Comparison of ENCODE assay signal across 22 mouse cellular contexts in genomic region chr12:114299771-114300170, GRCm38 (mm10).
DNase-seq lines count a peak whose midpoint lies in the region; ATAC-seq lines count a peak whose summit lies in the region.
"Had no signal": no experiment of that assay in that cellular context is flagged by ENCODE, and none has a peak within 500 bp of the region (broad histone marks: within the 10 kb centered on the region; RNA-seq: fewer than 3 reads in every experiment).

No protein-coding gene starts in this region.

- ATAC-seq in CD4-positive, CD25-positive, alpha-beta regulatory T cell, adult 4 months: peak; percentile 76
- ATAC-seq in megakaryocyte, adult 5-6 weeks (ENCODE audit: poor library complexity, severe bottlenecking): peak; percentile 75
- no peak for ATAC-seq in hindbrain, embryonic 11.5 days (ENCODE audit: low FRiP score)
- ATAC-seq: forebrain, embryonic 14.5 days; hindbrain, postnatal 0 days had no signal

- peak; percentile 69 for DNase-seq in CD4-positive helper T cell, adult 2 months (ENCODE audit: low read depth, low spot score)
- DNase-seq in thymus, postnatal 0 days (ENCODE audit: low spot score): peak; percentile 53
- DNase-seq in retina, postnatal 1 day: no peak
- no peak for DNase-seq in hindbrain, embryonic 10.5 days (ENCODE audit: low spot score)
- no peak for DNase-seq in hindbrain, embryonic 11.5 days (ENCODE audit: low spot score)
- DNase-seq in left cerebral cortex, postnatal 25 days (ENCODE audit: low spot score in 2 of 2): no peak
- DNase-seq: adrenal gland, adult 2 months; cerebellum, adult 9-11 months; gastrocnemius, postnatal 25 days; heart, postnatal 4 days; kidney, adult 18-20 months; liver, embryonic 13.5 days; right cerebral cortex, adult 18-20 months had no signal

- no peak overlapping the region for H3K9ac ChIP-seq in hindbrain, embryonic 11.5 days (ENCODE audit: low read depth, low read length)
- H3K9ac ChIP-seq: embryonic facial prominence, embryonic 13.5 days; heart, embryonic 15.5 days; liver, embryonic 13.5 days; lung, embryonic 15.5 days had no signal

- intact Hi-C loops in left cerebral cortex, postnatal 25 days (cut with DNase I): no loop called here

- 84% methylated on average over 5 of the region's 5 CpGs for WGBS in hindbrain, embryonic 10.5 days
- 82% methylated on average over 5 of the region's 5 CpGs for WGBS in hindbrain, embryonic 11.5 days

- peaks cover 57% of the 10 kb centered on the region for H3K9me3 ChIP-seq in hindbrain, embryonic 10.5 days
- 0 out of 2 replicates have a peak, but pooled peaks cover 2% of the 10 kb centered on the region for H3K9me3 ChIP-seq in hindbrain, embryonic 11.5 days (ENCODE audit: control insufficient read depth, low read length)
- H3K9me3 ChIP-seq: liver, embryonic 13.5 days; megakaryocyte, embryonic 14.5 days had no signal

- no peak overlapping the region for H3K27ac ChIP-seq in hindbrain, embryonic 10.5 days
- H3K27ac ChIP-seq in hindbrain, embryonic 11.5 days (ENCODE audit: low read depth, low read length): no peak overlapping the region
- H3K27ac ChIP-seq: embryonic facial prominence, embryonic 13.5 days; heart, embryonic 15.5 days; hindbrain, postnatal 0 days; kidney, postnatal 0 days; liver, embryonic 13.5 days; lung, embryonic 15.5 days had no signal

- H3K4me2 ChIP-seq in hindbrain, embryonic 11.5 days (replicated peaks; ENCODE audit: low read depth, low read length): no peak overlapping the region
- H3K4me2 ChIP-seq: embryonic facial prominence, embryonic 13.5 days; heart, embryonic 15.5 days; liver, embryonic 13.5 days; lung, embryonic 15.5 days had no signal

- H3K4me3 ChIP-seq in hindbrain, embryonic 10.5 days: no peak overlapping the region
- no peak overlapping the region for H3K4me3 ChIP-seq in hindbrain, embryonic 11.5 days (ENCODE audit: low read depth, low read length)
- H3K4me3 ChIP-seq: embryonic facial prominence, embryonic 13.5 days; heart, embryonic 15.5 days; liver, embryonic 13.5 days; lung, embryonic 15.5 days; megakaryocyte, embryonic 14.5 days had no signal

- H3K4me1 ChIP-seq in hindbrain, embryonic 10.5 days (replicated peaks): no peaks in the 10 kb centered on the region
- H3K4me1 ChIP-seq in hindbrain, embryonic 11.5 days (replicated peaks; ENCODE audit: control insufficient read depth, insufficient read depth, low read length): no peaks in the 10 kb centered on the region
- H3K4me1 ChIP-seq: embryonic facial prominence, embryonic 13.5 days; heart, embryonic 15.5 days; liver, embryonic 13.5 days; lung, embryonic 15.5 days; megakaryocyte, embryonic 14.5 days had no signal

- H3K36me3 ChIP-seq in hindbrain, embryonic 10.5 days: no peaks in the 10 kb centered on the region
- H3K36me3 ChIP-seq in hindbrain, embryonic 11.5 days (ENCODE audit: control insufficient read depth, insufficient read depth, low read length): no peaks in the 10 kb centered on the region
- H3K36me3 ChIP-seq: embryonic facial prominence, embryonic 13.5 days; heart, embryonic 15.5 days; liver, embryonic 13.5 days; lung, embryonic 15.5 days had no signal

- H3K27me3 ChIP-seq in hindbrain, embryonic 10.5 days (ENCODE audit: insufficient read depth, poor library complexity, severe bottlenecking): no peaks in the 10 kb centered on the region
- H3K27me3 ChIP-seq in hindbrain, embryonic 11.5 days (ENCODE audit: control insufficient read depth, insufficient read depth, low read length): no peaks in the 10 kb centered on the region
- H3K27me3 ChIP-seq: embryonic facial prominence, embryonic 13.5 days; heart, embryonic 15.5 days; liver, embryonic 13.5 days; lung, embryonic 15.5 days; megakaryocyte, embryonic 14.5 days had no signal

Comparison
In these comparisons a context has a peak if more than half of its experiments do, and no peak if none do; other contexts are left out.
1. DNase-seq: peak in CD4-positive helper T cell, adult 2 months (single experiment) and thymus, postnatal 0 days (single experiment); none in retina, postnatal 1 day (single experiment), hindbrain, embryonic 10.5 days (single experiment), hindbrain, embryonic 11.5 days (single experiment) and left cerebral cortex, postnatal 25 days (0 of 2).